Mouse (Mus musculus): ENCODE data around the gene Tmem95.

DNA sequence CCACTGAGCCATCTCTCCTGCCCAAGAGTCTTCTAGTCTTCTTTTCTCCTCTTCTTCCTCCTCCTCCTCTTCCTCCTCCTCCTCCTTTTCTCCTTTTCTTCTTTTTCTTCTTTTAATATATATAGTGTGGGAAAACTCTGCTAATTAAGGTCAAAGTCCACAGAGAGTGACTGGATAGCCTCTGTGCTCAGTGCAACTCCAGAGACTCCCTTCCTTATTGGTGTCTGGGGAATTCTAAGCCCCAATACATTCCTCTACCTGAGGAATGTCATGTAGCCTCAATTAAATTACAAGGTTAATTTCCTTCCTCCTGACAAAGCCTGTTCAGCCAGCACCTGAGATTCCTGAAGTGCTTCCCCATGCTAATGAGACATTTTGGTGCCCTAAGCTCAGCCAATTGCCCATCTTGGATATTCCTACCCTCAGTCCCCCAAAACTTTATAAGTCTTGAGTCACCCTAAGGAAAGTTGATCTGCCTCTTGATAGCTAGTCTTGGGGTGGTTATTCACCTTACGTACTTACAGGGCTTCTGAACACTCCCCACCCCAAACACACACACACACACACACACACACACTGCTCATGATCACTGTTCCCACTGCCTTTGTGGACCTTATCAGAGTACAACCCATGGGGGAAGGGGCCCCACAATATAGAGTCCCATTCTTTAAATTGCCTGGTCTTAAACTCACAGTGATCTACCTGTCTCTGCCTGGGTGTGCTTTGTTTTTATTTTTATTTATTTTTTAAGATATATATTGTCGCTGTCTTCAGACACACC is 7.3 kb downstream of the Tmem95 start:
- TF ChIP-seq CTCF (IDR thresholded peaks at IDR 0.05; ENCODE audit: low read depth) (no peak), EP300 (optimal IDR thresholded peaks at IDR 0.05) (no peak)
